Mouse (Mus musculus): ENCODE results near the gene Grap.
"Not testable (repeated sequence)": the region's sequence is repeated elsewhere in the genome, so short reads cannot be mapped to it uniquely, and the experiment has no call there.

Gene Grap

DNA sequence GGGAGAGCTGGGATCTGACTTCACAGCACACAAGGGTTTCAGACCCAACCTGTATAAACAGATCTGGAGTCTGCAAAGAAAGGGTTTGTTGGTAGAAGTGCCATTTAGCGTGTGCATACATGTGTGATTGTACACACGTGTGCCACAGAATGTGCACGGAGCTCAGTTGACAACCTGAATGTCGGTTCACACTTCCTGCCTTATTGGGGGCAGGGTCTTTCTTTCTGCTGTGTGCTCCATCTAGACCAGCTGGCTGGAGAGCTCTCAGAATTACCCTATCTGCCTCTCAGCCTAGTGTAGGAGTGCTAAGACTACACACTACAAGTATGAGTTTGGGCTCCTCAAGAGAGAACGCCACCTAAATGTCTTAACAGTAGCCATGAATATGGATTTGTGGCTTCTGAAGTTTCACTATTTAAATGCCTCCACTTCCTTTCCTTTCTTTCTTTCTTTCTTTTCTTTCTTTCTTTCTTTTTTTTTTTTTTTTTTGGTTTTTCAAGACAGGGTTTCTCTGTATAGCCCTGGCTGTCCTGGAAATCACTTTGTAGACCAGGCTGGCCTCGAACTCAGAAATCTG is 13.4 kb upstream of the Grap start:
- no peak for DNase-seq

- not testable (repeated sequence) for DNase-seq
These were observed 12.5 kb upstream of the Grap start for GRCm38 (mm10) chr11:61640585-61640984.

DNA sequence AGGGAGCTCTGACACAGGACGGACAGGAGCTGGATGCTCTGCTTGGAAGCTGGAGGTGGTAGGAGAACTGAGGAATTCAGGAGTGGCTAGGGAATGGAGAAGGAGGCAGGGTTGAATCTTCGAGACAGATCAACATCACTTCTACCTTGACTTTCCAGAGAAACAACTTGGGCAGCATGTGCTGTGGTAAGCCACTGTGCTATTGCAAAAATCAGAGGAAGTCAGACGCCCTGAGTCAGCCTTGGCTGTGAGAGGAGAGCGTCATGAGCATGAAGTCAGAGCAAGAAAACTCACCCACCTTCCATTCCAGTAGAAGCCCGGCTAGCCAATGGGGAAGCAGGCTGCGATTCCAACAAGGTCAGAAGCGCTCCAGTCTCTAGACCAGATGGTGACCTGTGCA is 11.0 kb upstream of the Grap start:
- no peak for DNase-seq

DNA sequence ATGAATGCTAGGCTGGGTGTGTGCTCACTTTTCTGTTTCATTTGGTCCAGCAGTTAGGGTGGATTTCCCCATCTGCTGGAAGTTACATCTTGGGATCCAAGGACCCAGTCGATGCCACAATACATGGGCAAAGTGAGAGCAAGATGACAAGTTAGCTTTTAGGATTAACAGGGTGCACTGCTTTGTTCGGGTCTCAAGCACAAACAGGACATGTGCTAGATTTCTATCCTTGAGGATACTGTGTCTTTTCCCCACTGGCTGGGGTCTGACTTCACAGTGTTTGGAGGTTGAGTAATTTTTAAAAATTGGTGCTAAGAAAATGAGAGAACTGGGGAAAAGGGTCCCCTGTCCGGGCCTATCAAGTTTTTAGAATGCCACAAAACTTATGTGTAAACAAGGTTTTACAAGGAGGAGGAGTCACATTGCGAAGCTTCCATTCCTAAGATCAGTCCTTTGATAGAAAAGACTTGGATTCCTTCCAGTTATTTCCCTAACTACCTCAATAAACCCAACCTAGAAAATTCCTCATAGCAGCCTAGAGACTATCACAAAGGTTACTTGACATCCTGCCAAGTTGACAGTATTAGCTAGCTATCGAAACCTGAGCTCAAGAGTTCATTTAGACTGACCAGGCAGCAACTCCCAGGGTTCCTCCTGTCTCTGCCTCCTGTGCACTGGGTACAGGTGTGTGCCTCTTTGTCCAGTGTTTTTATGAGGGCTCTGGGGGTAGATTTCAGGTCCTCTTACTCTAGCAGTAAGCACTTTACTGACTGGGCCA is 9.7 kb upstream of the Grap start:
- DNase-seq = no peak

GRCm38 (mm10) chr11:61644576-61645326 is 8.3 kb upstream of the Grap start:
- DNase-seq = no peak

GRCm38 (mm10) chr11:61645357-61645857 is 7.7 kb upstream of the Grap start:
- DNase-seq = no peak

GRCm38 (mm10) chr11:61646499-61647039 is 6.5 kb upstream of the Grap start:
- DNase-seq = no peak

GRCm38 (mm10) chr11:61647110-61647910 is 5.8 kb upstream of the Grap start:
- no peak for DNase-seq

DNA sequence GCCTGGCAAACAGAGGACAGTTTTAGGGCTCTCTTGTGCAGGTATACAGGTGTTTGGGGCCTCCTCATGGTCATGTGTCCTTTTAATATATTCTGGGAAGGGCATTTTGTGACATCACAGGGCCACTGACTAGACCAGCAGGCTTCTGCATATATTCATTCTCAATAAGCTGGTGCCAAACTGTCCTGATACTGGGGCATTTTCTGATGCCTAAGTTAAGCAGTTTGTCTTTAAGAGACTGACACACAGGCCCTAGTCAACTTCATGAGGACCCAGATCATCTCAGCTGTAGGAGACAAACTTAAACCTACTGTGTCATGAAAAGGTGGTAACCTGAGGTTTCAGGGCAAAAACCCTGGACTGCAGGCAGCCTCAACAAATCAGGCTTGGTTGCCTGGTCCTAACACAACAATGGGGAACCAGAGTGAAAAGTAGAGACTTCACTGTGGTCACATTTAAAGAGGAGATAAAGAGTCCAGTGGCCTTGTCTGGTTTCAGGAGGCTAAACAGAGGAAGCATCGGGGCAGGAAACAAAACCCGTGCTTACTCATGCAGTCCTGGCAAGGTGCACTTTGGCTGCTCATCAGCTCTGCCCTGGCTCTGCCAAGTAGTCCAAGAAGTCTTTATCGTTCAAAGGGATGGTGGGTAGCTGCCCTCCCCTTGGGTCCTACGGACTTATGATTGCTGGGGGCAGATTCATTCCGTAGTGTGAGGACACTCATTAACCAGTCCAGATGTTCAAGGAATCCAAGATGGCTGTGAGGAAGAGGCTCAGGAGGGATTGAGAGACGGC is 4.9 kb upstream of the Grap start:
- peak in 1 of 2 experiments; percentile 30 for DNase-seq

DNA sequence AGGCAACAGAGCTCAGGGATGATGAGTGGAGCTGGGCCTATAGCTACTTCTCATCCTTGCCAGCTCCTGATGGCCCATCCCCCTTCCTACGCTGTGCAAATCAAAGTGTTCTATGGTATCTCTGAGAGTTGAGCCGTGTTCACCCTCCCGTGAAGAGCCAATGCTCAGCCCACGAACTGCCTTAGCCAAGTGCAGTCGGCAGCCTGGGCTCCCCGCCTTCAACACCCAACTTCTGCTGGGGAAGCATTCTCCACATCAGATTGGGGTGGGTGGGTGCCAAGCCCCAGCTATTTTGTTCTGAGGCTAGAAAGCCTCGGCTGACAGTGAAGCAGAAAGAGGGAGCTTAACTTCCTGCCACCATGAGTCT is 4.3 kb upstream of the Grap start:
- no peak for DNase-seq

DNA sequence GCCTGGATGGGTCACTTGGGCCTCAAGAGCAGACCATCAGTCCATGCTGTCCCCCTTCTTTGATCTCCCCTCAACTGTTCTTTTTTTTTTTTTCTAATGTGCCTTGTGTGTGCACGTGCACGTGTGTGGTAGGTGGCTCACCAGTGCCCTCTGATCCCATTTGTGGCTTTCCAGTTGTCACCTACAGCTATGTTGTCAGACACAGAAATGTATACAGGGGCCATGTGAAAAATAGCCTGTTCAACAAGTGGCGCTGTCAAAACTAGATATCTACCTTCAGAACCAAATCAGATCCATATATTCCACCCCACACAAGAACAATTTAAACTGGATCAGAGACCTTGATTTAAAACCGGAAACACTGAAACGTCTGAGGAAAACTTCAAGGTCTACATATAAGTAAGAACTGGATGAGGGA is 3.9 kb upstream of the Grap start:
- no peak for DNase-seq

- DNase-seq = no peak
These were observed 3.4 kb upstream of the Grap start for GRCm38 (mm10) chr11:61649626-61650025.

GRCm38 (mm10) chr11:61650470-61651265 is 2.4 kb upstream of the Grap start:
- no peak for DNase-seq

DNA sequence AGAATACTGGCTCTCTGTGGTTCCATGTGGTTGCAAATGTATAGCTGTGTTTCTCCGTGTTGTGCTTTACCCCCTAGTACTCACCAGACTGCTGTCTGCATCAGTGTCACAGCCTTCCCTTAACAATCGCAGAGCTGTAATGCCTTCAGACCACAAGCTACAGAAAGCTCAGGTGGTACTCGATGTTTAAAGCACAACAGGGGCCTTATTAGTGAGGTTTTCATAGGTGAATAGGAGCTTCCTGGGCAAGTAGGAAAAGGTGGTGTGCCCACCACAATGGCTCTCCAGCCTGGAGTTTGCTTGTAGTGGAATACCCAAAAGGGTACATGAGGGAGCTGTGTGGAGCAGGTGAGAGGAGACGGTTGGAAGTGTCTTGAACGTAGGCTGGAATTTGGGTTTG is 849 bp upstream of the Grap start:
- no peak for DNase-seq

DNA sequence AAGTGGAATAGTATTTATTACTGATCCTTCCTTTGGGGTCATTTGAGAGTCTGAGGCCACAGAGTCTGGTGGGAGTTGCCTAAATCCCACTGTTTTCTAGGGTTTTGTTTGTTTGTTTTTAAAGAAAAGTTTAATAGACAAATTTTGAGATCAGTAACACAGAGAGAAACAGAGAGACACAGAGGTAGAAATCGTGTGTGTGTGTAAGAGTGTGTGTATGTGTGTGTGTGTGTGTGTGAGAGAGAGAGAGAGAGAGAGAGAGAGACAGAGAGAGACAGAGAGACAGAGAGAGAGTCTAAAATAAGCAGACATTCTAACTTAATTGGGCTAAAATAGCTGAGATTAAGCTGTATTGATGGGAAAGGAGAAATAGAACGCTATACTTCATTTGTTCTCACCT is 503 bp downstream of the Grap start:
- DNase-seq = no peak

- DNase-seq = no peak
These were observed 1.8 kb downstream of the Grap start for GRCm38 (mm10) chr11:61654786-61655311.

DNA sequence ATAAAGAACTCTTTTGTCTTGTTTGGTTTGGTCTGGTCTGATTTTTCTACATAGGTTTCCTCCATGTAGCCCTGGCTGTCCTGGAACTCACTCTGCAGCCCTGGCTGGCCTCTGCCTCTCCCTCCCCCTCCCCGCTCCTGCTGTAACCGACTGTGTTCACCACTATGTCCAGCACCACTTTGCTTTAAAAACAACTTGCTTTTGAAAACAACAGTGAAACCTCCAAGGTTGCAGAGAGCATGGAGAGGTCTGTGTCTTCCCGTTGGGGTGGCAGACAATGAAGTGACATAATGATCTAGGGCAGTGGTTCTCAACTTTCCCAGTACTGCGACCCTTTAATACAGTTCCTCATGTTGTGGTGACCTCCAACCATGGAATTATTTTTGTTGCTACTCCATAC is 2.6 kb downstream of the Grap start:
- DNase-seq = no peak

DNA sequence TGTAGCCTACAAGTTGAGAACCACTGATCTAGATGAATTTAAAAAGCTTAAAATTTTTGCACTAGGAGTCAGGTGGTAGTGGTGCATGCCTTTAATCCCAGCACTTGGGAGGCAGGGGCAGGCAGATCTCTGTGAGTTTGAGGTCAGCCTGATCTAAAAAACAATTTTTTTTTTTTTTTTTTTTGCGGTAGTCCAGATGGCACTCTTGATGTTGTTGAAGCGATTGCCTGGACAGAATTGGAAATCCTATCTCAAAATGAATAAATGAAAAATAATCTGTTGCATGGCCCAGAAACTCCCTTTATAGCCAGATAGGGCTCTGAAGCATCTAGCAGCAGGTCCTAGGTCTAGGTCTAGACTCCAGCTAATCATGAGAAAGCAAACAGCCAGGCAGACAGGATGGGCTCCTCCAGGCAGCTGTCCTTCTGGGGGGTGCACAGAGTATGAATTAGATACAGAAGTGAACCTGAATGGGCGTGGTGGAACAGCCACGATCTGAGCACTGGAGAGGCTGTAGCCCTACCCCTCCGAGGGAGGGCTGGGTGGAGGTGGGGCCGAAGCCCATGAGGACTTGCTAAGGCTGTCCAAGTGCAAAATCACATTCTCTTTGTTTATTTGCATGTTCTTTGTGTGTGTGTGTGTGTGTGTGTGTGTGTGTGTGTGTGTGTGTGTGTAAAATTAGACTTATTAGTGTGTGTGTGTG is 3.2 kb downstream of the Grap start:
- DNase-seq = no peak

GRCm38 (mm10) chr11:61657432-61657831 is 4.4 kb downstream of the Grap start:
- no peak for DNase-seq

GRCm38 (mm10) chr11:61658360-61658922 is 5.4 kb downstream of the Grap start:
- no peak for DNase-seq

Data from lung, adult 18-20 months (tissue).